ENCODE assay signal across 8 mouse cellular contexts in the genomic region with DNA sequence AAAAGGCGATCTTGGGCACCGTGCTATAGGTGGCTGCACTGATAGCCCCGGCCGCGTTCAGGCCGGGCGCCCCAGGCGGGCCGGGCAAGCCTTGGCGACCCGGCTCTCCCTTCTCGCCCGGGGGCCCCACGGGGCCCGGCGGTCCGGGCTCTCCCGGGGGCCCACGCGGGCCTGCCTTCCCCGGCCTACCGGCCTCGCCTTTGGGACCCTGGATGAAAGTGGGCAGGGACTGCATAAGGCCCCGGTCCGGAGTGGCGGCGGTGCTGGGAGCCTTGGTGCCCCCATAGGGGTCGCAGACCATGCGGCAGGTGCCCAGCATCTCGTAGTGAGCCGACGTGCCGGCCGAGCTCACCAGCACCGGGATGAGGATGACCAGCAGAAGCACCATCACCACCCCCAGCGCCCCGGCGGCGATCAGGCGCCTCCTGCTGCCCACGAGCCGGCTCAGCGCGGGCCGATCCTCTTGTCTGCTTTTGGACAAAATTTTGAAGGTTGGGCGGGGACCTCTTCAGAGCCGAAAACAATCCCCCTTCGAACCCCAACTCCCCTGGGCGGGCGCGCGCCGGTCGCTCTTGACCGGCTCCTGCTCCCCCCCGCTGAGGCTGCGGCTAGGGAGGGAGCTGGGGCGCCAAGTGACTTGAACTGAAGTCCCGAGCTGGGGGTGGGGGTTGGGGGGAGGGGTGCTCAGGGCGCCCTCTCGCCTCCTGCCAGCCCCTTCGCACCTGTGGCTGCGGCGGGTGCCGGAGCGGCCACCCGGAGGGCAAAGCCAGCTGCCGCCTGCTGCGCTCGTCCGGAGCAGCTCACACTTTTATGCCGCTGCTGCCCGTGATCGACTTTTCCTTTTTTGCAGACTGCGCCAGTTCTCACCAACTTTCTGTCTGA. TPM values are rescaled to one million over a fixed set of nuclear protein-coding genes. Genes with fewer than 3 reads are reported as not detected.
DNase-seq lines count a peak whose midpoint lies in the region; ATAC-seq lines count a peak whose summit lies in the region.

No protein-coding gene starts in this region.

- WGBS in intestine, embryonic 15.5 days = under 1% methylated on average over 74 of the region's 75 CpGs
- WGBS in midbrain, embryonic 14.5 days = under 1% methylated on average over 74 of the region's 75 CpGs

- intact Hi-C loops in left cerebral cortex, postnatal 4 days (cut with DNase I) = loop anchor here (5.0 to 10.0 kb wide), 2 partner anchors 227 to 556 kb away; no protein-coding TSS in a partner anchor

- H3K27ac ChIP-seq in intestine, embryonic 15.5 days = no peak overlapping the region
- 0 out of 2 replicates have a peak overlapping the region, but pooled peaks have one; percentile 3 for H3K27ac ChIP-seq in midbrain, embryonic 14.5 days (replicated peaks; ENCODE audit: low read depth, low read length)

- peak overlapping the region; percentile 48 for H3K9ac ChIP-seq in intestine, embryonic 15.5 days
- peak overlapping the region; percentile 57 for H3K9ac ChIP-seq in midbrain, embryonic 14.5 days (replicated peaks; ENCODE audit: low read length)

- H3K27me3 ChIP-seq in intestine, embryonic 15.5 days (replicated peaks) = peaks cover 34% of the 10 kb centered on the region
- peaks cover 47% of the 10 kb centered on the region for H3K27me3 ChIP-seq in midbrain, embryonic 14.5 days (ENCODE audit: control insufficient read depth, insufficient read depth, low read length)

- peaks cover 19% of the 10 kb centered on the region for H3K4me1 ChIP-seq in intestine, embryonic 15.5 days (replicated peaks)
- H3K4me1 ChIP-seq in midbrain, embryonic 14.5 days (ENCODE audit: control insufficient read depth, insufficient read depth, low read length) = peaks cover 15% of the 10 kb centered on the region; the same call in 1 of the 2 replicates

- no peaks in the 10 kb centered on the region for H3K9me3 ChIP-seq in intestine, embryonic 15.5 days
- H3K9me3 ChIP-seq in midbrain, embryonic 14.5 days (ENCODE audit: control insufficient read depth, low read length) = no peaks in the 10 kb centered on the region

- H3K4me3 ChIP-seq in intestine, embryonic 15.5 days (replicated peaks) = peak overlapping the region; percentile 54
- H3K4me3 ChIP-seq in midbrain, embryonic 14.5 days (replicated peaks; ENCODE audit: low read depth, low read length) = peak overlapping the region; percentile 54

- ATAC-seq in cerebellum, adult (ENCODE audit: insufficient number of reproducible peaks, low FRiP score, low TSS enrichment) = peak; percentile 21; the same call in 1 of the 2 replicates
- ATAC-seq in common myeloid progenitor, adult 5-6 weeks (replicated peaks; ENCODE audit: low read depth, poor library complexity, severe bottlenecking) = peak; percentile 45; the same call in 1 of the 2 replicates
- peak; percentile 82 for ATAC-seq in intestine, embryonic 15.5 days
- ATAC-seq in midbrain, embryonic 14.5 days (ENCODE audit: low FRiP score, low TSS enrichment) = peak; percentile 65

- DNase-seq in cerebellum, adult 11-12 months = no peak
- peak; percentile 29 for DNase-seq in gastrocnemius, postnatal 25 days
- DNase-seq in left cerebral cortex, postnatal 4 days = peak; percentile 60
- DNase-seq in midbrain, embryonic 14.5 days = peak; percentile 64
- DNase-seq in thymus, adult 18-20 months = peak; percentile 27 to 38

- H3K36me3 ChIP-seq in intestine, embryonic 15.5 days = no peaks in the 10 kb centered on the region
- no peaks in the 10 kb centered on the region for H3K36me3 ChIP-seq in midbrain, embryonic 14.5 days (ENCODE audit: control insufficient read depth, insufficient read depth, low read length)

- H3K4me2 ChIP-seq in intestine, embryonic 15.5 days (replicated peaks) = peak overlapping the region; percentile 100
- peak overlapping the region; percentile 100 for H3K4me2 ChIP-seq in midbrain, embryonic 14.5 days (ENCODE audit: low read length)

RNA-seq across cellular contexts. Expression of a gene that starts 0.9 kb away (rescaled TPM):
- total RNA-seq in common myeloid progenitor, adult 5-6 weeks (2017) = not detected in 2 replicates
- total RNA-seq in gastrocnemius, postnatal 25 days (2021) = under 1 TPM; 0.43 to 0.56 TPM
- 0.29 and 0.30 TPM in 2 replicates for polyA plus RNA-seq in intestine, embryonic 15.5 days (2015; fragmentation: Nextera tagmentation; extraction: Ambion mirVana)
- 10 to 100 TPM; 20.3 to 25.0 TPM for total RNA-seq in left cerebral cortex, postnatal 4 days (2021)
- 3.3 and 3.4 TPM in 2 replicates for polyA plus RNA-seq in midbrain, embryonic 14.5 days (2014; fragmentation: Nextera tagmentation; extraction: Ambion mirVana)

Comparison
In these comparisons a context has a peak if more than half of its experiments do, and no peak if none do; other contexts are left out.
1. ATAC-seq: peak in every context shown above with its lines; median percentile 82 in intestine, embryonic 15.5 days; 65 in midbrain, embryonic 14.5 days; 45 in common myeloid progenitor, adult 5-6 weeks; 21 in cerebellum, adult.
2. RNA of a gene that starts 0.9 kb away (total RNA-seq): 20.3 to 25.0 TPM in left cerebral cortex, postnatal 4 days; 0.43 to 0.56 TPM in gastrocnemius, postnatal 25 days and not detected in common myeloid progenitor, adult 5-6 weeks; every median in the first group is over 10 times any median in the second.